Comparison of ENCODE assay signal across 25 mouse cellular contexts in genomic region chr3:27489550-27489949, GRCm38 (mm10).
DNase-seq lines count a peak whose midpoint lies in the region; ATAC-seq and TF ChIP-seq lines count a peak whose summit lies in the region.
"Had no signal": no experiment of that assay in that cellular context is flagged by ENCODE, and none has a peak within 500 bp of the region (broad histone marks: within the 10 kb centered on the region; RNA-seq: fewer than 3 reads in every experiment).

No protein-coding gene starts in this region.

- no peaks in the 10 kb centered on the region for H3K27me3 ChIP-seq in embryonic facial prominence, embryonic 14.5 days (replicated peaks; ENCODE audit: control insufficient read depth, insufficient read depth, low read length)
- H3K27me3 ChIP-seq in embryonic facial prominence, embryonic 10.5 days (replicated peaks; ENCODE audit: low read depth, poor library complexity, severe bottlenecking), result no peaks in the 10 kb centered on the region
- H3K27me3 ChIP-seq in heart, adult 2 months (ENCODE audit: control insufficient read depth, insufficient read depth, low read length), result no peaks in the 10 kb centered on the region
- no peaks in the 10 kb centered on the region for H3K27me3 ChIP-seq in lung, embryonic 15.5 days
- H3K27me3 ChIP-seq: CH12.LX; forebrain, embryonic 13.5 days; intestine, embryonic 15.5 days; limb, embryonic 13.5 days; liver, embryonic 13.5 days had no signal

- no peak for ATAC-seq in embryonic facial prominence, embryonic 14.5 days (ENCODE audit: low read depth)
- ATAC-seq in lung, embryonic 15.5 days (ENCODE audit: borderline replicate concordance, extremely low read depth, low FRiP score, low TSS enrichment), result no peak
- ATAC-seq: activated CD4-positive, CD25-positive, alpha-beta regulatory T cell, adult 4 months; forebrain, embryonic 13.5 days; intestine, embryonic 15.5 days; midbrain, embryonic 16.5 days had no signal

- H3K36me3 ChIP-seq in embryonic facial prominence, embryonic 14.5 days (ENCODE audit: control insufficient read depth, insufficient read depth, low read length), result peaks cover 81% of the 10 kb centered on the region
- H3K36me3 ChIP-seq in embryonic facial prominence, embryonic 10.5 days (replicated peaks), result peaks cover 39% of the 10 kb centered on the region
- peaks cover 1% of the 10 kb centered on the region; the same call in 1 of the 2 replicates for H3K36me3 ChIP-seq in heart, adult 2 months (ENCODE audit: control insufficient read depth, insufficient read depth, low read length)
- peaks cover 80% of the 10 kb centered on the region for H3K36me3 ChIP-seq in lung, embryonic 15.5 days

- no peak overlapping the region for H3K4me2 ChIP-seq in embryonic facial prominence, embryonic 14.5 days (ENCODE audit: low read depth, low read length)
- H3K4me2 ChIP-seq in lung, embryonic 15.5 days, result no peak overlapping the region
- H3K4me2 ChIP-seq: forebrain, embryonic 13.5 days; intestine, embryonic 15.5 days; limb, embryonic 13.5 days; liver, embryonic 13.5 days had no signal

- intact Hi-C loops in heart, adult 2 months (cut with DNase I), result no loop called here
- intact Hi-C loops in heart, postnatal 36 days (cut with DNase I), result no loop called here

- H3K27ac ChIP-seq in embryonic facial prominence, embryonic 14.5 days (replicated peaks; ENCODE audit: low read depth, low read length), result no peak overlapping the region
- H3K27ac ChIP-seq in embryonic facial prominence, embryonic 10.5 days (replicated peaks), result no peak overlapping the region
- peak overlapping the region; percentile 10 for H3K27ac ChIP-seq in heart, adult 2 months
- H3K27ac ChIP-seq in lung, embryonic 15.5 days, result peak overlapping the region; percentile 11; the same call in 1 of the 2 replicates
- H3K27ac ChIP-seq: forebrain, embryonic 13.5 days; intestine, embryonic 15.5 days; layer of hippocampus, adult 2 months; limb, embryonic 13.5 days; liver, embryonic 13.5 days had no signal

- TF ChIP-seq EP300 in heart, adult 2 months (IDR thresholded peaks at IDR 0.05; ENCODE audit: insufficient read depth, low read depth, low read length), result no peak

- no peaks in the 10 kb centered on the region for H3K4me1 ChIP-seq in embryonic facial prominence, embryonic 14.5 days (ENCODE audit: control insufficient read depth, insufficient read depth, low read length)
- H3K4me1 ChIP-seq in embryonic facial prominence, embryonic 10.5 days, result peaks cover 3% of the 10 kb centered on the region; the same call in 1 of the 2 replicates
- peaks cover 11% of the 10 kb centered on the region for H3K4me1 ChIP-seq in heart, adult 2 months (ENCODE audit: control insufficient read depth, insufficient read depth, low read length)
- no peaks in the 10 kb centered on the region for H3K4me1 ChIP-seq in lung, embryonic 15.5 days
- H3K4me1 ChIP-seq: intestine, embryonic 15.5 days; limb, embryonic 13.5 days; liver, embryonic 13.5 days had no signal

- DNase-seq in embryonic facial prominence, embryonic 14.5 days (ENCODE audit: low spot score), result peak; percentile 25
- no peak for DNase-seq in embryonic facial prominence, embryonic 10.5 days (ENCODE audit: low spot score)
- DNase-seq in heart, adult 2 months, result no peak
- no peak for DNase-seq in heart, postnatal 36 days
- no peak for DNase-seq in lung, postnatal 4 days
- no peak for DNase-seq in right cerebral cortex, postnatal 14 days
- DNase-seq: adrenal gland, adult 2 months; adrenal gland, postnatal 36 days; cerebellum, adult 2 months; cerebellum, postnatal 14 days; kidney, adult 2 months; kidney, postnatal 36 days; liver, embryonic 13.5 days; lung, adult 18-20 months; lung, postnatal 10 days; spleen, adult 18-20 months; thymus, postnatal 14 days had no signal

- no peaks in the 10 kb centered on the region for H3K9me3 ChIP-seq in embryonic facial prominence, embryonic 14.5 days (ENCODE audit: control insufficient read depth, low read length)
- no peaks in the 10 kb centered on the region for H3K9me3 ChIP-seq in embryonic facial prominence, embryonic 10.5 days
- no peaks in the 10 kb centered on the region for H3K9me3 ChIP-seq in lung, embryonic 15.5 days
- H3K9me3 ChIP-seq: forebrain, embryonic 13.5 days; intestine, embryonic 15.5 days; limb, embryonic 13.5 days; liver, embryonic 13.5 days had no signal

- H3K79me2 ChIP-seq in heart, adult 2 months (replicated peaks; ENCODE audit: control insufficient read depth, insufficient read depth, low read length), result no peaks in the 10 kb centered on the region

- WGBS in embryonic facial prominence, embryonic 14.5 days, result 76% methylated on average over 6 of the region's 6 CpGs
- WGBS in embryonic facial prominence, embryonic 10.5 days, result 82% methylated on average over 6 of the region's 6 CpGs
- WGBS in heart, adult 2 months, result 50% methylated on average over 6 of the region's 6 CpGs
- WGBS in lung, embryonic 15.5 days, result 83% methylated on average over 6 of the region's 6 CpGs

- no peak for TF ChIP-seq POLR2A in heart, adult 2 months (IDR thresholded peaks at IDR 0.05; ENCODE audit: insufficient read depth, low read depth, low read length)

- TF ChIP-seq CTCF in heart, adult 2 months (IDR thresholded peaks at IDR 0.05), result no peak

- no peak overlapping the region for H3K4me3 ChIP-seq in embryonic facial prominence, embryonic 14.5 days (ENCODE audit: low read depth, low read length)
- H3K4me3 ChIP-seq in embryonic facial prominence, embryonic 10.5 days, result no peak overlapping the region
- no peak overlapping the region for H3K4me3 ChIP-seq in heart, adult 2 months
- H3K4me3 ChIP-seq in lung, embryonic 15.5 days, result no peak overlapping the region
- H3K4me3 ChIP-seq: forebrain, embryonic 13.5 days; intestine, embryonic 15.5 days; layer of hippocampus, adult 2 months; limb, embryonic 13.5 days; liver, embryonic 13.5 days had no signal

- no peak overlapping the region for H3K9ac ChIP-seq in embryonic facial prominence, embryonic 14.5 days (ENCODE audit: low read depth, low read length)
- H3K9ac ChIP-seq in heart, adult 2 months (ENCODE audit: low read depth, low read length), result no peak overlapping the region
- no peak overlapping the region for H3K9ac ChIP-seq in lung, embryonic 15.5 days
- H3K9ac ChIP-seq: forebrain, embryonic 13.5 days; intestine, embryonic 15.5 days; limb, embryonic 13.5 days; liver, embryonic 13.5 days had no signal

Comparison
In these comparisons a context has a peak if more than half of its experiments do, and no peak if none do; other contexts are left out.
1. H3K27ac ChIP-seq: peak in heart, adult 2 months (single experiment) and lung, embryonic 15.5 days (single experiment); none in embryonic facial prominence, embryonic 14.5 days (single experiment) and embryonic facial prominence, embryonic 10.5 days (single experiment).